Mouse (Mus musculus) lung, embryonic 15.5 days (tissue): ENCODE measurements around the gene Ggct. TPM values are rescaled to one million over a fixed set of nuclear protein-coding genes. Genes with fewer than 3 reads are reported as not detected.
A peak's percentile ranks its signal among the peaks of the same experiment; 100 is the strongest.

Experiments used
- ATAC-seq: fragments of 200-750 bp; cut with Nextera tagmentation; 2 replicates; pipeline ENCODE4 v1.8.0; 2017; ENCODE audit warnings: moderate number of reproducible peaks, borderline replicate concordance; ENCODE audit not compliant: low FRiP score, low TSS enrichment; ENCODE audit errors: extremely low read depth
- H3K27ac ChIP-seq: fragments of 300-500 bp; sonication (generic); 2 replicates; pipeline ENCODE4 v1.5.1; 2015; ENCODE audit warnings: moderate library complexity, mild to moderate bottlenecking, inconsistent platforms
- H3K27me3 ChIP-seq: fragments of 300-500 bp; sonication (generic); 2 replicates; pipeline ENCODE4 v1.6.1; 2015; ENCODE audit warnings: inconsistent platforms
- H3K36me3 ChIP-seq: fragments of 300-500 bp; sonication (generic); 2 replicates; pipeline ENCODE4 v1.6.1; 2015; ENCODE audit warnings: inconsistent platforms
- H3K4me1 ChIP-seq: fragments of 300-500 bp; sonication (generic); 2 replicates; pipeline ENCODE4 v1.6.1; 2015; ENCODE audit warnings: inconsistent platforms
- H3K4me2 ChIP-seq: fragments of 300-500 bp; sonication (generic); 2 replicates; pipeline ENCODE4 v1.6.1; 2015; ENCODE audit warnings: inconsistent platforms, mild to moderate bottlenecking, moderate library complexity
- H3K4me3 ChIP-seq: fragments of 300-500 bp; sonication (generic); 2 replicates; pipeline ENCODE4 v1.5.1; 2015; ENCODE audit warnings: mild to moderate bottlenecking, inconsistent platforms
- H3K9ac ChIP-seq: fragments of 300-500 bp; sonication (generic); 2 replicates; pipeline ENCODE4 v1.6.1; 2015; ENCODE audit warnings: inconsistent platforms
- H3K9me3 ChIP-seq: fragments of 300-500 bp; sonication (generic); 2 replicates; pipeline ENCODE4 v1.6.1; 2016; ENCODE audit warnings: inconsistent platforms
- WGBS: fragments of 180-500 bp; shearing (Covaris S2); methylation state at CpG from one replicate; pipeline ENCODE4 v1.1.7; 2015; 5-methylcytosine and 5-hydroxymethylcytosine counted together
- polyA plus RNA-seq: library from polyadenylated mRNA; unstranded; fragments of >200 nt; fragmentation: Nextera tagmentation; extraction: Ambion mirVana; gene quantifications from 2 replicates; pipeline ENCODE4 v1.2.1, GENCODE M21; 2015

The Ggct gene
- polyA plus RNA-seq, 1 experiment from 2014 or later: 7.4 TPM

- ATAC-seq: no peak
- 0 out of 2 replicates have a peak, but pooled peaks cover 1% of the 10 kb centered on the region for H3K4me1 ChIP-seq
- H3K4me2 ChIP-seq: no peak overlapping the region
- H3K9me3 ChIP-seq: no peaks in the 10 kb centered on the region
- H3K27me3 ChIP-seq: no peaks in the 10 kb centered on the region
- H3K36me3 ChIP-seq: no peaks in the 10 kb centered on the region
- H3K27ac ChIP-seq: no peak overlapping the region
- no peak overlapping the region for H3K9ac ChIP-seq
- no peak overlapping the region for H3K4me3 ChIP-seq
- 87% methylated on average over 6 of the region's 6 CpGs for WGBS
Measured at GRCm38 (mm10) chr6:54988141-54988540, 4.6 kb downstream of the Ggct start.

DNA sequence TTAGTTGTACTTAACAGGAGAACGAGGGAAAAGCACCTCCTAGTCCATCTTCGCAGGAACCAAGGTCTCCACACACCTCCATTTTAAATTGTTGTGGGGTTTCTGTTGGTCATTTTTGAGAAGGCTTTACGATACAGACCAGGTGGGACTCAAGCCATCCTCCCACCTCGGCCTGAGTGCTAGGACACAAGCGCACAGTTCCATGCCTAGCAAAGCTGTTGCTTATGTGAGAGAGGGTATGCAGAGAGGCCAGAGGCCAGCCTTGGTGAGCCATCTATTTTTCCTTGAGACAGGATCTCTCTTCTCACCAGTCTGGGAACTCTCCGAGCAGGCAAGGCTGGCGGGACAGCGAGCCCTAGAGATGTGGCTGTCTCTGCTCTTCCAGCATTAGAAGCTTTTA lies 8.7 kb downstream of the Ggct start:
- Histone ChIP-seq H3K4me3 (no peak overlapping the region), H3K9me3 (no peaks in the 10 kb centered on the region), H3K27me3 (no peaks in the 10 kb centered on the region), H3K9ac (no peak overlapping the region), H3K27ac (no peak overlapping the region), H3K4me2 (no peak overlapping the region), H3K4me1 (no peaks in the 10 kb centered on the region), H3K36me3 (no peaks in the 10 kb centered on the region)
- 95% methylated on average over 8 of the region's 8 CpGs for WGBS
- no peak for ATAC-seq

DNA sequence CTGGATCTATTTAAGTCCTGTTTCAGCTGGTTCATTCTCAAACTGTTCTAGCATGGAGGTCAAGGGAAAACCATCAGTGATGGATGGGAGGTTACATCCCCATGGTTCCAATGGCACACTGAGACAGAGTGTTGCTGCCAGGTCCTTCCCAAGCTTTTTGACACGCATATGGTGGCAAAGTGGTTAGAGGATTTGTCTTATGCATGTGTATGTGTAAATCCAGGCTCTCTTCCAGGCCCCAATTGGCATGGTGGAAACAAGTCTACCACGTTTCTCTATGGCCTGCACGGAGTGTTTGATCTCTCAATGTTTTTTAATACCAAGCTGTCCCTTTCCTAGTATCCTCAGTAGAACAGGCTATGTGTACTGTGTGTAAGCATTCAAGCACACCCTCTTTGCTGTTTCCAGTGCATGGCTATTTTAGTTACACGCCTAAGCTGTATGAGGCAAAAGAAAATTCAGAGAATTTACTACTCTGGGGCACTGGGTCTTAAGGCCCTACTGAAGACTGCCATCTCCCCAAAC lies 9.2 kb downstream of the Ggct start:
- H3K4me3 ChIP-seq: no peak overlapping the region
- H3K36me3 ChIP-seq: no peaks in the 10 kb centered on the region
- H3K4me2 ChIP-seq: no peak overlapping the region
- H3K27ac ChIP-seq: no peak overlapping the region
- H3K9me3 ChIP-seq: no peaks in the 10 kb centered on the region
- no peaks in the 10 kb centered on the region for H3K4me1 ChIP-seq
- no peak overlapping the region for H3K9ac ChIP-seq
- ATAC-seq: no peak
- H3K27me3 ChIP-seq: no peaks in the 10 kb centered on the region
- 87% methylated on average over 4 of the region's 4 CpGs for WGBS

DNA sequence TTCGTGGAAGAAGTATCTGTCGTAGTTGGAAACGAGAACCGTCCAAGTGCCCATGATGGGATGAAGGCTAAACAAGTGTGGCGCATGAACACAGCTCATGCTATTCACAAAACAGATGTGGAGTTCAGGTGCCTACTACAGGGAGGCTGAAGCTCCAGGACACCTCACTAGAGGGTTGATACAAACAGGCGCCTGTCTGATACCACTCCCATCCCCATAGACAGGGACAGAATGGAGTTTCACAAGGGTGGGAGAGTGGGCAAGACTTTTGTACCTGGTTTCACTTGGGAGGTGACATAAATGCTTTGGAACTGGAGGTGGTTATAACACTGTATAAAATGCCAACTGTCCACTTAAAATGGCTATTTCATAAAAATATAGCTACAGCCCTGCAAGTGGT lies 13.3 kb downstream of the Ggct start:
- Histone ChIP-seq H3K27me3 (no peaks in the 10 kb centered on the region), H3K4me2 (no peak overlapping the region), H3K4me3 (no peak overlapping the region), H3K9ac (no peak overlapping the region), H3K36me3 (no peaks in the 10 kb centered on the region), H3K27ac (no peak overlapping the region), H3K9me3 (no peaks in the 10 kb centered on the region), H3K4me1 (no peaks in the 10 kb centered on the region)
- no peak for ATAC-seq
- WGBS: 95% methylated on average over 6 of the region's 6 CpGs

GRCm38 (mm10) chr6:54975616-54976015 lies 17.1 kb downstream of the Ggct start:
- H3K9ac ChIP-seq: no peak overlapping the region
- 79% methylated on average over 1 of the region's 1 CpGs for WGBS
- H3K27ac ChIP-seq: no peak overlapping the region
- no peak for ATAC-seq
- no peaks in the 10 kb centered on the region for H3K27me3 ChIP-seq
- H3K4me2 ChIP-seq: no peak overlapping the region
- H3K9me3 ChIP-seq: no peaks in the 10 kb centered on the region
- no peaks in the 10 kb centered on the region for H3K36me3 ChIP-seq
- H3K4me3 ChIP-seq: no peak overlapping the region
- H3K4me1 ChIP-seq: peaks cover 7% of the 10 kb centered on the region; the same call in 1 of the 2 replicates

GRCm38 (mm10) chr6:54974501-54974900 lies 18.2 kb downstream of the Ggct start:
- WGBS: 60% methylated on average over 5 of the region's 5 CpGs
- peaks cover 10% of the 10 kb centered on the region; the same call in 1 of the 2 replicates for H3K4me1 ChIP-seq
- no peaks in the 10 kb centered on the region for H3K36me3 ChIP-seq
- no peak overlapping the region for H3K27ac ChIP-seq
- no peak overlapping the region for H3K4me2 ChIP-seq
- no peak overlapping the region for H3K4me3 ChIP-seq
- no peaks in the 10 kb centered on the region for H3K27me3 ChIP-seq
- ATAC-seq: no peak
- no peak overlapping the region for H3K9ac ChIP-seq
- no peaks in the 10 kb centered on the region for H3K9me3 ChIP-seq

- Histone ChIP-seq H3K9me3 (no peaks in the 10 kb centered on the region), H3K27ac (0 out of 2 replicates have a peak overlapping the region, but pooled peaks have one; percentile 84), H3K4me3 (peak overlapping the region; percentile 68), H3K4me2 (peak overlapping the region; percentile 88), H3K36me3 (no peaks in the 10 kb centered on the region), H3K4me1 (peaks cover 10% of the 10 kb centered on the region; the same call in 1 of the 2 replicates), H3K9ac (0 out of 2 replicates have a peak overlapping the region, but pooled peaks have one; percentile 58), H3K27me3 (no peaks in the 10 kb centered on the region)
- WGBS: 11% methylated on average over 5 of the region's 5 CpGs
- no peak for ATAC-seq
Measured at GRCm38 (mm10) chr6:54972929-54973211, 19.9 kb downstream of the Ggct start.

DNA sequence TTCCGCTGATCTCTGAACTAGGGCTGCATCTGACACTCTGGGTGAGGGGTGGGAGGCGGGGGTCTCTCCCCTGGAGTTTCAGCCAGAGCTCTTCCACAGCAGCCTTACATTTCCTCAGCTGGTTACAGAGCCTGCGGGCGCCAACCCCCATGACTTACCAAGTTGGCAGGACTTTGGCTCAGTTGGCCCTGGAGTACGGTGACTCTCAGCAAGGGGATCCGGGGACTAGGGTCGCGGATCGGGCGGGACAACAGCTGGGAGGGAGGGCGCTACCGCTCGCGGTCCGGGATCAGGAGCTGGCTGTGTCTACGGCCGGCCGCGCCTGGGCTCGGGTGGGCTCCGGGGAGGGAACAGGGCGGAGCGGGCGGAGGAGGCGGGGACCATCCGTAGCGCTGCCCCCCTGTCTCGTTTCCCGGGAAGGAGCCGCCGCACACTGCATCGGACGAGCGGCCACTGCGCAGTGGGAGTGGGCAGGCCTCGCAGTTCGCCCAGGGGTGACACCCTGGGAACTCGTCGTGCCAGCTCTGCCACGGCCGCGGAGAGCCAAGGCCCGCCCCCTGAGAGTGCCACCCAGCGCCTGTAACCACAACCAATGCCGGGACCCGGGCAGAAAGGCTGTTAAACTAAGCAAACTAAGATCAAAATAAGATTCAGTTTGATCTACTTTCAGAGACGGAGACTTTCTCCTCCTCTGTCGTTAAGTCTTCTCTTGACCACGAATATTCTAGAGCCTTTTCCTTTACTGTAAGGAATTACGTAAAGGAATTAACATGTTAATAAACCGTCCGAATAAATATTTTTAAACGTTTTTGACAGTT lies 20.4 kb downstream of the Ggct start, which contains the start of gene Nod1:
Nod1 (minus strand) TSS at position 502 of the 818 bp plus-strand sequence.
- ATAC-seq: peak; percentile 93
- peak within 1 kb of the TSS; percentile 68 for H3K4me3 ChIP-seq

GRCm38 (mm10) chr6:54971731-54972110 lies 21.0 kb downstream of the Ggct start:
- Histone ChIP-seq H3K4me2 (peak overlapping the region; percentile 88), H3K27me3 (no peaks in the 10 kb centered on the region), H3K36me3 (no peaks in the 10 kb centered on the region), H3K9ac (peak overlapping the region; percentile 58), H3K4me1 (peaks cover 10% of the 10 kb centered on the region; the same call in 1 of the 2 replicates), H3K27ac (peak overlapping the region; percentile 84), H3K4me3 (peak overlapping the region; percentile 68), H3K9me3 (no peaks in the 10 kb centered on the region)
- ATAC-seq: peak; percentile 4; the same call in 1 of the 2 replicates
- 10% methylated on average over 8 of the region's 8 CpGs for WGBS

More for the DNA sequence above, 20.4 kb downstream of the Ggct start, which contains the start of gene Nod1:
- Histone ChIP-seq H3K4me1 (peaks cover 10% of the 10 kb centered on the region; the same call in 1 of the 2 replicates), H3K27ac (peak within 1 kb of the TSS; percentile 84), H3K36me3 (no peaks in the 10 kb centered on the region), H3K4me2 (peak within 1 kb of the TSS; percentile 88), H3K9ac (peak within 1 kb of the TSS; percentile 58), H3K9me3 (no peaks in the 10 kb centered on the region), H3K27me3 (no peaks in the 10 kb centered on the region)
- WGBS: 2% methylated on average over 53 of the region's 53 CpGs

DNA sequence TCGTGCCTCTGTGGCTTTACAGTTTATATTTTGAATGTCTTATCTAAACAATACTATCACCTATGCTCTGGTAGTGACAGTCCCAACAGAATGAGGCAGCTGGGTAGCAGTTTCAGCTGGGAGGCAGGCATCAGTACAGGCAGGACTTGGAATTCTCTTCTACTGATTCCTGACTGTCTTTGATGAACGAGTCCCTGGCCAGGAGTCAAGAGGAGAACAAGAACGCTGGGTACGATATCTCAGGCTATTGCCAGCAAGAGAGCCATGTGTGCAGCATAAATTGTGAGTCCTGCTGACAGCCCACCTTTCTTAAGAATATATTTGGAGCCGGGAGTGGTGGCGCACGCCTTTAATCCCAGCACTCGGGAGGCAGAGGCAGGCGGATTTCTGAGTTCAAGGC lies 22.2 kb downstream of the Ggct start:
- Histone ChIP-seq H3K9ac (no peak overlapping the region), H3K9me3 (no peaks in the 10 kb centered on the region), H3K4me3 (no peak overlapping the region), H3K4me2 (no peak overlapping the region), H3K27me3 (no peaks in the 10 kb centered on the region), H3K36me3 (no peaks in the 10 kb centered on the region), H3K4me1 (peaks cover 10% of the 10 kb centered on the region; the same call in 1 of the 2 replicates), H3K27ac (no peak overlapping the region)
- no peak for ATAC-seq
- 55% methylated on average over 9 of the region's 9 CpGs for WGBS

- H3K4me2 ChIP-seq: no peak overlapping the region
- no peaks in the 10 kb centered on the region for H3K9me3 ChIP-seq
- H3K9ac ChIP-seq: no peak overlapping the region
- H3K27me3 ChIP-seq: no peaks in the 10 kb centered on the region
- no peak for ATAC-seq
- H3K4me3 ChIP-seq: no peak overlapping the region
- WGBS: 54% methylated on average over 2 of the region's 2 CpGs
- no peaks in the 10 kb centered on the region for H3K36me3 ChIP-seq
- H3K4me1 ChIP-seq: peaks cover 10% of the 10 kb centered on the region; the same call in 1 of the 2 replicates
- no peak overlapping the region for H3K27ac ChIP-seq
Measured at GRCm38 (mm10) chr6:54969801-54970200, 22.9 kb downstream of the Ggct start.

DNA sequence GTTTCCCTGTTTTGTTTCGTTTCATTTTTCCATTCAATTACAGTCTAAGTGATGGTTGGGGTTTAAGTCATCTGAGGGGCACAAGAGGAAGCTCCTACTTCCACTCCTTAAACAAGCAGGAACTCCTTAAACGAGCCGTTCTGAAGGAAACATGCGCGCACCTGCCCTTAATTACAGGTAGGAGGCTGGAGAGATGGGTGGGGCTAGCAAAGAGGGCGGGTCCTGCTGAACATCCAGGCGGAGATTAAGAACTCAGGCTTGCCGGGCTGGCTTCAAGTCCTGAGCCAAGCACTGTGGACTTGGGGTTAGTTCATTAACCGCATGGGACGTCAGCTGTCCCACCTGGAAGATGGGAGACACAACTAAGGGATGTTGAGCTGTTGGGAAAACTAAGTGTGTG lies 25.2 kb downstream of the Ggct start:
- Histone ChIP-seq H3K9me3 (no peaks in the 10 kb centered on the region), H3K9ac (no peak overlapping the region), H3K4me3 (no peak overlapping the region), H3K27ac (no peak overlapping the region), H3K36me3 (no peaks in the 10 kb centered on the region), H3K4me1 (peaks cover 10% of the 10 kb centered on the region; the same call in 1 of the 2 replicates), H3K27me3 (no peaks in the 10 kb centered on the region), H3K4me2 (no peak overlapping the region)
- 29% methylated on average over 10 of the region's 10 CpGs for WGBS
- ATAC-seq: no peak
